Mouse (Mus musculus) megakaryocyte, embryonic 14.5 days (primary cell): ENCODE results near the gene Gpr156. TPM values are rescaled to one million over a fixed set of nuclear protein-coding genes. Genes with fewer than 3 reads are reported as not detected.
"Not testable (repeated sequence)": the region's sequence is repeated elsewhere in the genome, so short reads cannot be mapped to it uniquely, and the experiment has no call there.

Experiments used
- H3K27me3 ChIP-seq: replicated peaks from 2 replicates; pipeline ENCODE3; 2012; ENCODE audit warnings: inconsistent platforms
- H3K36me3 ChIP-seq: replicated peaks from 2 replicates; pipeline ENCODE3; 2012; ENCODE audit warnings: low read length, inconsistent platforms, mixed read lengths
- H3K4me1 ChIP-seq: 2 replicates; pipeline ENCODE4 v1.6.1; 2012; ENCODE audit warnings: inconsistent platforms
- H3K4me3 ChIP-seq: replicated peaks from 2 replicates; pipeline ENCODE3; 2012; ENCODE audit warnings: moderate library complexity, mild to moderate bottlenecking, inconsistent platforms
- H3K9me3 ChIP-seq: 2 replicates; pipeline ENCODE4 v1.6.1; 2012; ENCODE audit warnings: inconsistent platforms
- FLI1 ChIP-seq: IDR thresholded peaks from 2 replicates; pipeline ENCODE4 v1.6.1; 2012; ENCODE audit warnings: low read length, inconsistent platforms, mixed read lengths
- GATA1 ChIP-seq: IDR thresholded peaks from 3 replicates; pipeline ENCODE4 v1.6.1; 2012; ENCODE audit warnings: mixed read lengths, low read length, inconsistent platforms, borderline replicate concordance
- polyA plus RNA-seq: library from polyadenylated mRNA; stranded (reverse); fragments of >175 nt; gene quantifications from 2 replicates; pipeline ENCODE4 v1.2.3, GENCODE M21; 2012; ENCODE audit warnings: low replicate concordance; ENCODE audit not compliant: insufficient read depth

Gpr156 gene
- polyA plus RNA-seq, 1 experiment = not detected

- H3K4me3 ChIP-seq = no peak overlapping the region
- TF ChIP-seq FLI1 = no peak
- TF ChIP-seq GATA1 = no peak
- no peaks in the 10 kb centered on the region for H3K9me3 ChIP-seq
- no peaks in the 10 kb centered on the region for H3K4me1 ChIP-seq
- H3K36me3 ChIP-seq = no peaks in the 10 kb centered on the region
- peaks cover 2% of the 10 kb centered on the region for H3K27me3 ChIP-seq
These were observed 55.2 kb downstream of the Gpr156 start for GRCm38 (mm10) chr16:37971522-37971921.

- Histone ChIP-seq H3K4me1 (no peaks in the 10 kb centered on the region), H3K4me3 (no peak overlapping the region), H3K9me3 (no peaks in the 10 kb centered on the region), H3K27me3 (peaks cover 4% of the 10 kb centered on the region), H3K36me3 (no peaks in the 10 kb centered on the region)
- TF ChIP-seq FLI1 (no peak), GATA1 (no peak)
These were observed 56.1 kb downstream of the Gpr156 start for GRCm38 (mm10) chr16:37972357-37972756.

- not testable (repeated sequence) for H3K4me1 ChIP-seq, H3K9me3 ChIP-seq, H3K4me3 ChIP-seq, H3K27me3 ChIP-seq, H3K36me3 ChIP-seq
These were observed 56.9 kb downstream of the Gpr156 start for GRCm38 (mm10) chr16:37973239-37973638.

GRCm38 (mm10) chr16:37973855-37974519, 57.7 kb downstream of the Gpr156 start:
- H3K9me3 ChIP-seq = no peaks in the 10 kb centered on the region
- no peaks in the 10 kb centered on the region for H3K36me3 ChIP-seq
- H3K4me1 ChIP-seq = no peaks in the 10 kb centered on the region
- peaks cover 4% of the 10 kb centered on the region for H3K27me3 ChIP-seq
- H3K4me3 ChIP-seq = no peak overlapping the region
- TF ChIP-seq GATA1 (no peak), FLI1 (no peak)

- Histone ChIP-seq H3K36me3 (no peaks in the 10 kb centered on the region), H3K4me1 (no peaks in the 10 kb centered on the region), H3K4me3 (no peak overlapping the region), H3K27me3 (peaks cover 4% of the 10 kb centered on the region), H3K9me3 (no peaks in the 10 kb centered on the region)
- TF ChIP-seq GATA1 = no peak
- no peak for TF ChIP-seq FLI1
These were observed 58.4 kb downstream of the Gpr156 start for GRCm38 (mm10) chr16:37974520-37975340.

GRCm38 (mm10) chr16:37981907-37982306, 65.6 kb downstream of the Gpr156 start:
- no peak for TF ChIP-seq GATA1
- no peak for TF ChIP-seq FLI1
- Histone ChIP-seq H3K4me3 (no peak overlapping the region), H3K36me3 (no peaks in the 10 kb centered on the region), H3K27me3 (peaks cover 8% of the 10 kb centered on the region), H3K4me1 (no peaks in the 10 kb centered on the region), H3K9me3 (0 out of 2 replicates have a peak, but pooled peaks cover 4% of the 10 kb centered on the region)

GRCm38 (mm10) chr16:37988211-37988865, 72.0 kb downstream of the Gpr156 start:
- peaks cover 3% of the 10 kb centered on the region; the same call in 1 of the 2 replicates for H3K4me1 ChIP-seq
- 0 out of 2 replicates have a peak, but pooled peaks cover 4% of the 10 kb centered on the region for H3K9me3 ChIP-seq
- no peak overlapping the region for H3K4me3 ChIP-seq
- peaks cover 22% of the 10 kb centered on the region for H3K27me3 ChIP-seq
- no peak for TF ChIP-seq GATA1
- TF ChIP-seq FLI1 = no peak
- no peaks in the 10 kb centered on the region for H3K36me3 ChIP-seq

GRCm38 (mm10) chr16:37989796-37990195, 73.5 kb downstream of the Gpr156 start:
- Histone ChIP-seq H3K4me1 (peaks cover 11% of the 10 kb centered on the region), H3K36me3 (no peaks in the 10 kb centered on the region), H3K9me3 (0 out of 2 replicates have a peak, but pooled peaks cover 1% of the 10 kb centered on the region), H3K4me3 (no peak overlapping the region), H3K27me3 (peaks cover 20% of the 10 kb centered on the region)
- TF ChIP-seq FLI1 (no peak), GATA1 (no peak)

GRCm38 (mm10) chr16:37990553-37991344, 74.5 kb downstream of the Gpr156 start:
- TF ChIP-seq GATA1 (no peak), FLI1 (no peak)
- H3K27me3 ChIP-seq = peaks cover 18% of the 10 kb centered on the region
- no peaks in the 10 kb centered on the region for H3K36me3 ChIP-seq
- no peaks in the 10 kb centered on the region for H3K9me3 ChIP-seq
- no peak overlapping the region for H3K4me3 ChIP-seq
- peaks cover 15% of the 10 kb centered on the region for H3K4me1 ChIP-seq
